Mouse (Mus musculus): Measurements from ENCODE around the gene Trem2. TPM values are rescaled to one million over a fixed set of nuclear protein-coding genes. Genes with fewer than 3 reads are reported as not detected.
"Not testable (repeated sequence)": the region's sequence is repeated elsewhere in the genome, so short reads cannot be mapped to it uniquely, and the experiment has no call there.

The Trem2 gene
- 5.2 and 5.4 TPM in 2 replicates for polyA plus RNA-seq (2014; fragmentation: Nextera tagmentation; extraction: Ambion mirVana)

GRCm38 (mm10) chr17:48346231-48346630, at the start of gene Trem2:
Trem2 (plus strand) TSS chr17:48346401.
- H3K36me3 ChIP-seq (ENCODE audit: control insufficient read depth, insufficient read depth, low read length) = no peaks in the 10 kb centered on the region
- no peak within 1 kb of the TSS for H3K9ac ChIP-seq (replicated peaks; ENCODE audit: low read depth, low read length)
- H3K9me3 ChIP-seq (ENCODE audit: control insufficient read depth, low read length) = no peaks in the 10 kb centered on the region
- ATAC-seq (ENCODE audit: low read depth) = no peak
- no peaks in the 10 kb centered on the region for H3K4me1 ChIP-seq (ENCODE audit: control insufficient read depth, insufficient read depth, low read length)
- no peak within 1 kb of the TSS for H3K4me3 ChIP-seq (ENCODE audit: low read depth, low read length)
- no peak within 1 kb of the TSS for H3K4me2 ChIP-seq (ENCODE audit: low read depth, low read length)
- H3K27me3 ChIP-seq (ENCODE audit: control insufficient read depth, insufficient read depth, low read length) = no peaks in the 10 kb centered on the region
- WGBS = 91% methylated on average over 5 of the region's 5 CpGs
- no peak within 1 kb of the TSS for H3K27ac ChIP-seq (ENCODE audit: low read depth, low read length)

- H3K4me1 ChIP-seq (ENCODE audit: control insufficient read depth, insufficient read depth, low read length) = no peaks in the 10 kb centered on the region
- no peak within 1 kb of the TSS for H3K4me2 ChIP-seq (ENCODE audit: low read depth, low read length)
- H3K9ac ChIP-seq (replicated peaks; ENCODE audit: low read depth, low read length) = no peak within 1 kb of the TSS
- no peak for ATAC-seq (ENCODE audit: low read depth)
- H3K36me3 ChIP-seq (ENCODE audit: control insufficient read depth, insufficient read depth, low read length) = no peaks in the 10 kb centered on the region
- WGBS = 45% methylated on average over 3 of the region's 4 CpGs
- H3K27ac ChIP-seq (ENCODE audit: low read depth, low read length) = no peak within 1 kb of the TSS
- no peaks in the 10 kb centered on the region for H3K9me3 ChIP-seq (ENCODE audit: control insufficient read depth, low read length)
- H3K27me3 ChIP-seq (ENCODE audit: control insufficient read depth, insufficient read depth, low read length) = no peaks in the 10 kb centered on the region
- no peak within 1 kb of the TSS for H3K4me3 ChIP-seq (ENCODE audit: low read depth, low read length)
These were observed 47.0 kb upstream of the Trem2 start, which contains the start of gene Treml2 for GRCm38 (mm10) chr17:48299203-48299602. Treml2 (plus strand) TSS chr17:48299498.

GRCm38 (mm10) chr17:48299756-48300155, 46.4 kb upstream of the Trem2 start:
- whole genome bisulfite sequencing = 67% methylated on average over 4 of the region's 7 CpGs
- no peaks in the 10 kb centered on the region for H3K4me1 ChIP-seq (ENCODE audit: control insufficient read depth, insufficient read depth, low read length)

GRCm38 (mm10) chr17:48300199-48300598, 46.0 kb upstream of the Trem2 start:
- H3K27ac ChIP-seq (ENCODE audit: low read depth, low read length) = no peak overlapping the region
- H3K4me2 ChIP-seq (ENCODE audit: low read depth, low read length) = no peak overlapping the region
- no peak for ATAC-seq (ENCODE audit: low read depth)
- no peak overlapping the region for H3K9ac ChIP-seq (replicated peaks; ENCODE audit: low read depth, low read length)
- H3K27me3 ChIP-seq (ENCODE audit: control insufficient read depth, insufficient read depth, low read length) = no peaks in the 10 kb centered on the region
- no peak overlapping the region for H3K4me3 ChIP-seq (ENCODE audit: low read depth, low read length)
- H3K36me3 ChIP-seq (ENCODE audit: control insufficient read depth, insufficient read depth, low read length) = no peaks in the 10 kb centered on the region
- 72% methylated on average over 7 of the region's 7 CpGs for WGBS
- H3K4me1 ChIP-seq (ENCODE audit: control insufficient read depth, insufficient read depth, low read length) = no peaks in the 10 kb centered on the region
- no peaks in the 10 kb centered on the region for H3K9me3 ChIP-seq (ENCODE audit: control insufficient read depth, low read length)

More at GRCm38 (mm10) chr17:48299756-48300155, 46.4 kb upstream of the Trem2 start:
- Histone ChIP-seq H3K9me3 (ENCODE audit: control insufficient read depth, low read length) (no peaks in the 10 kb centered on the region), H3K27ac (ENCODE audit: low read depth, low read length) (no peak overlapping the region), H3K9ac (replicated peaks; ENCODE audit: low read depth, low read length) (no peak overlapping the region), H3K4me3 (ENCODE audit: low read depth, low read length) (no peak overlapping the region), H3K36me3 (ENCODE audit: control insufficient read depth, insufficient read depth, low read length) (no peaks in the 10 kb centered on the region), H3K27me3 (ENCODE audit: control insufficient read depth, insufficient read depth, low read length) (no peaks in the 10 kb centered on the region), H3K4me2 (ENCODE audit: low read depth, low read length) (no peak overlapping the region)
- no peak for ATAC-seq (ENCODE audit: low read depth)

GRCm38 (mm10) chr17:48300861-48301260, 45.3 kb upstream of the Trem2 start:
- WGBS = 83% methylated on average over 9 of the region's 9 CpGs
- H3K4me3 ChIP-seq (ENCODE audit: low read depth, low read length) = no peak overlapping the region
- no peak overlapping the region for H3K4me2 ChIP-seq (ENCODE audit: low read depth, low read length)
- H3K4me1 ChIP-seq (ENCODE audit: control insufficient read depth, insufficient read depth, low read length) = no peaks in the 10 kb centered on the region
- H3K9me3 ChIP-seq (ENCODE audit: control insufficient read depth, low read length) = no peaks in the 10 kb centered on the region
- H3K36me3 ChIP-seq (ENCODE audit: control insufficient read depth, insufficient read depth, low read length) = no peaks in the 10 kb centered on the region
- H3K9ac ChIP-seq (replicated peaks; ENCODE audit: low read depth, low read length) = no peak overlapping the region
- H3K27me3 ChIP-seq (ENCODE audit: control insufficient read depth, insufficient read depth, low read length) = no peaks in the 10 kb centered on the region
- H3K27ac ChIP-seq (ENCODE audit: low read depth, low read length) = no peak overlapping the region
- ATAC-seq (ENCODE audit: low read depth) = no peak

GRCm38 (mm10) chr17:48301792-48302191, 44.4 kb upstream of the Trem2 start:
- Histone ChIP-seq H3K4me1 (ENCODE audit: control insufficient read depth, insufficient read depth, low read length) (no peaks in the 10 kb centered on the region), H3K36me3 (ENCODE audit: control insufficient read depth, insufficient read depth, low read length) (no peaks in the 10 kb centered on the region), H3K27me3 (ENCODE audit: control insufficient read depth, insufficient read depth, low read length) (no peaks in the 10 kb centered on the region), H3K9me3 (ENCODE audit: control insufficient read depth, low read length) (no peaks in the 10 kb centered on the region), H3K4me2 (ENCODE audit: low read depth, low read length) (no peak overlapping the region), H3K9ac (replicated peaks; ENCODE audit: low read depth, low read length) (no peak overlapping the region), H3K4me3 (ENCODE audit: low read depth, low read length) (no peak overlapping the region), H3K27ac (ENCODE audit: low read depth, low read length) (no peak overlapping the region)
- ATAC-seq (ENCODE audit: low read depth) = no peak
- 91% methylated on average over 5 of the region's 5 CpGs for WGBS

GRCm38 (mm10) chr17:48312124-48312523, 34.1 kb upstream of the Trem2 start:
- H3K4me2 ChIP-seq (ENCODE audit: low read depth, low read length) = no peak overlapping the region
- no peaks in the 10 kb centered on the region for H3K4me1 ChIP-seq (ENCODE audit: control insufficient read depth, insufficient read depth, low read length)
- 76% methylated on average over 2 of the region's 2 CpGs for WGBS
- no peak overlapping the region for H3K4me3 ChIP-seq (ENCODE audit: low read depth, low read length)
- H3K9ac ChIP-seq (replicated peaks; ENCODE audit: low read depth, low read length) = no peak overlapping the region
- no peaks in the 10 kb centered on the region for H3K9me3 ChIP-seq (ENCODE audit: control insufficient read depth, low read length)
- no peak overlapping the region for H3K27ac ChIP-seq (ENCODE audit: low read depth, low read length)
- no peaks in the 10 kb centered on the region for H3K36me3 ChIP-seq (ENCODE audit: control insufficient read depth, insufficient read depth, low read length)
- ATAC-seq (ENCODE audit: low read depth) = no peak
- H3K27me3 ChIP-seq (ENCODE audit: control insufficient read depth, insufficient read depth, low read length) = no peaks in the 10 kb centered on the region

GRCm38 (mm10) chr17:48315905-48316579, 30.2 kb upstream of the Trem2 start, which contains the start of gene B430306N03Rik:
B430306N03Rik (plus strand) TSS chr17:48316141.
- not testable (repeated sequence) for H3K36me3 ChIP-seq (ENCODE audit: control insufficient read depth, insufficient read depth, low read length); ATAC-seq (ENCODE audit: low read depth); H3K27ac ChIP-seq (ENCODE audit: low read depth, low read length); H3K4me3 ChIP-seq (ENCODE audit: low read depth, low read length); H3K27me3 ChIP-seq (ENCODE audit: control insufficient read depth, insufficient read depth, low read length); H3K9me3 ChIP-seq (ENCODE audit: control insufficient read depth, low read length); H3K9ac ChIP-seq (replicated peaks; ENCODE audit: low read depth, low read length); H3K4me2 ChIP-seq (ENCODE audit: low read depth, low read length); H3K4me1 ChIP-seq (ENCODE audit: control insufficient read depth, insufficient read depth, low read length)
- WGBS = 91% methylated on average over 3 of the region's 3 CpGs

GRCm38 (mm10) chr17:48318686-48319085, 27.5 kb upstream of the Trem2 start:
- no peaks in the 10 kb centered on the region for H3K36me3 ChIP-seq (ENCODE audit: control insufficient read depth, insufficient read depth, low read length)
- no peaks in the 10 kb centered on the region for H3K27me3 ChIP-seq (ENCODE audit: control insufficient read depth, insufficient read depth, low read length)
- H3K27ac ChIP-seq (ENCODE audit: low read depth, low read length) = no peak overlapping the region
- no peaks in the 10 kb centered on the region for H3K9me3 ChIP-seq (ENCODE audit: control insufficient read depth, low read length)
- WGBS = 88% methylated on average over 1 of the region's 1 CpGs
- no peak overlapping the region for H3K4me2 ChIP-seq (ENCODE audit: low read depth, low read length)
- no peaks in the 10 kb centered on the region for H3K4me1 ChIP-seq (ENCODE audit: control insufficient read depth, insufficient read depth, low read length)
- H3K9ac ChIP-seq (replicated peaks; ENCODE audit: low read depth, low read length) = no peak overlapping the region
- ATAC-seq (ENCODE audit: low read depth) = no peak
- no peak overlapping the region for H3K4me3 ChIP-seq (ENCODE audit: low read depth, low read length)

Data from neural tube, embryonic 14.5 days (tissue).